Mouse (Mus musculus) forebrain, postnatal 0 days (tissue): ENCODE measurements around the gene Bag6. TPM values are rescaled to one million over a fixed set of nuclear protein-coding genes. Genes with fewer than 3 reads are reported as not detected.

Source experiments
- ATAC-seq: fragments of 200-750 bp; cut with Nextera tagmentation; 2 replicates; pipeline ENCODE4 v1.8.0; 2017; ENCODE audit warnings: mild to moderate bottlenecking, moderate library complexity
- DNase-seq: peaks from one replicate; pipeline ENCODE4 v3.0.0-alpha.2; 2015
- H3K27ac ChIP-seq: fragments of 300-500 bp; sonication (generic); 2 replicates; pipeline ENCODE4 v1.5.1; 2014; ENCODE audit warnings: low read depth, mild to moderate bottlenecking, antibody characterized with exemption, low read length, moderate library complexity, mixed read lengths
- H3K27me3 ChIP-seq: fragments of 300-500 bp; sonication (generic); 2 replicates; pipeline ENCODE4 v1.6.1; 2014; ENCODE audit warnings: mild to moderate bottlenecking, low read length, mixed read lengths; ENCODE audit not compliant: insufficient read depth
- H3K36me3 ChIP-seq: fragments of 300-500 bp; sonication (generic); 2 replicates; pipeline ENCODE4 v1.6.1; 2014; ENCODE audit warnings: mild to moderate bottlenecking, moderate library complexity; ENCODE audit not compliant: insufficient read depth
- H3K4me1 ChIP-seq: fragments of 300-500 bp; sonication (generic); 2 replicates; pipeline ENCODE4 v1.6.1; 2014; ENCODE audit warnings: antibody characterized with exemption; ENCODE audit not compliant: insufficient read depth
- H3K4me2 ChIP-seq: fragments of 300-500 bp; sonication (generic); 2 replicates; pipeline ENCODE4 v1.6.1; 2014; ENCODE audit warnings: low read depth, mild to moderate bottlenecking, moderate library complexity
- H3K4me3 ChIP-seq: fragments of 300-500 bp; sonication (generic); 2 replicates; pipeline ENCODE4 v1.5.1; 2014; ENCODE audit warnings: low read depth, low read length, mixed read lengths
- H3K9ac ChIP-seq: fragments of 300-500 bp; sonication (generic); 2 replicates; pipeline ENCODE4 v1.6.1; 2014; ENCODE audit warnings: mild to moderate bottlenecking
- H3K9me3 ChIP-seq: fragments of 300-500 bp; sonication (generic); 2 replicates; pipeline ENCODE4 v1.6.1; 2016; ENCODE audit warnings: low read length
- CTCF ChIP-seq: sonication (generic); IDR thresholded peaks from 2 replicates; pipeline ENCODE4 v1.5.1; 2016; ENCODE audit warnings: antibody characterized with exemption, control low read depth, low read depth
- WGBS: fragments of 180-500 bp; shearing (Covaris S2); extraction: QIAGEN DNeasy Blood & Tissue Kit; methylation state at CpG from one replicate; pipeline ENCODE4 v1.1.7; 2014; 5-methylcytosine and 5-hydroxymethylcytosine counted together
- polyA plus RNA-seq: library from polyadenylated mRNA; unstranded; fragments of >200 nt; fragmentation: Nextera tagmentation; extraction: Ambion mirVana; gene quantifications from 2 replicates; pipeline ENCODE4 v1.2.1, GENCODE M21; 2015
- total RNA-seq: library from RNA; depleted of rRNA; stranded (reverse); fragments of >200 nt; gene quantifications from 2 replicates; pipeline ENCODE4 v1.2.3, GENCODE M21; 2014

Bag6 gene
- total and polyA plus RNA-seq, 2 experiments from 2014 or later: 71.9 to 340 TPM

GRCm38 (mm10) chr17:35125081-35125480, 9.9 kb upstream of the Bag6 start:
- Histone ChIP-seq H3K9ac (no peak overlapping the region), H3K4me3 (no peak overlapping the region), H3K4me2 (no peak overlapping the region), H3K36me3 (peaks cover 9% of the 10 kb centered on the region; the same call in 1 of the 2 replicates), H3K4me1 (peaks cover 11% of the 10 kb centered on the region), H3K27me3 (no peaks in the 10 kb centered on the region), H3K27ac (0 out of 2 replicates have a peak overlapping the region, but pooled peaks have one; percentile 3), H3K9me3 (no peaks in the 10 kb centered on the region)
- DNase-seq: no peak
- TF ChIP-seq CTCF: no peak
- 96% methylated on average over 1 of the region's 1 CpGs for WGBS
- ATAC-seq: no peak

DNA sequence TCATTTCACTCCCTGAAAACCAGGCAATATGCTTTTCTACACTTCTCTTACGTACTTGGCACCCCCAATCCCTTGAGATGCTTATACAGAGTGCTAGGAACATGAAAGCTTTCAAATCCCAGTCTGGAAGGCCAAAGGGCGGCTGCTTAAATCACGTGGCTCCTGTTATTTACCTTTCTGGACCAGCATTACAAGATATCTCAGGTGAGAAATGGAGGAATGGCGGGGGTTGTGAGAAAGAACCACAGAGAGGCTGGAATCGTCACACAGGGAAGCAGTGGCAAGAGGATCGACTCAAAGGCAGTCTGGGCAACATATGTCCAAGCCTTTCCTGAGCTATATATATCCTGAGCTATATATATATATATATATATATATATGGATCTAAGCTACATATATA, 9.4 kb upstream of the Bag6 start:
- Histone ChIP-seq H3K36me3 (peaks cover 9% of the 10 kb centered on the region; the same call in 1 of the 2 replicates), H3K4me3 (peak overlapping the region; percentile 63), H3K27me3 (no peaks in the 10 kb centered on the region), H3K27ac (peak overlapping the region; percentile 79; the same call in 1 of the 2 replicates), H3K4me1 (peaks cover 11% of the 10 kb centered on the region), H3K9ac (peak overlapping the region; percentile 81), H3K9me3 (no peaks in the 10 kb centered on the region), H3K4me2 (peak overlapping the region; percentile 86)
- 29% methylated on average over 6 of the region's 6 CpGs for WGBS
- DNase-seq: no peak
- no peak for ATAC-seq
- TF ChIP-seq CTCF: no peak

DNA sequence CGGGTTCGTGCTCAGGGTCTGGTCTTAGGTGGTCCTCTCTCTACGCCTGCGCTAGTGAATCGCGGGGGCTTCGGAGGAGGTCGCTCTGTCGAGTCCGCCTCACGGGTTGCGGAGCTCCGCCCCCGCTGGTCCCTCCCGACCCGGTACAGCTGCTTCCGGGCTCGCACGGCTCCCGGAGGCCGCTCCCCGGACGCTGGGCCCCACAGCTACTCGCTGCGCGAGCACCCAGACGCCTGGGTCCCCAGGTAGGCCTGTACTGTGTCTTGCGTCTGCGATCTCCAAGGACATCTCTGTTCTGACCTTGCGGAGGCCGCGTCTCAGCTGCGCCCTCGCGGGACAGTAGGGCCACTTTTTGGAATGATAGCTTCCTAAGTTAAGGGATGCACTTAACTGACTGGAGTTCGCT, 8.8 kb upstream of the Bag6 start, which contains the start of gene D17H6S53E:
D17H6S53E (plus strand) TSS at position 168 of the 406 bp plus-strand sequence.
- Histone ChIP-seq H3K4me3 (peak within 1 kb of the TSS; percentile 63), H3K9me3 (no peaks in the 10 kb centered on the region), H3K4me2 (peak within 1 kb of the TSS; percentile 86), H3K27me3 (no peaks in the 10 kb centered on the region), H3K9ac (peak within 1 kb of the TSS; percentile 81), H3K4me1 (peaks cover 11% of the 10 kb centered on the region), H3K36me3 (peaks cover 9% of the 10 kb centered on the region; the same call in 1 of the 2 replicates), H3K27ac (peak within 1 kb of the TSS; percentile 79)
- DNase-seq: peak; percentile 74
- ATAC-seq: peak; percentile 26
- no peak for TF ChIP-seq CTCF
- WGBS: under 1% methylated on average over 36 of the region's 36 CpGs

DNA sequence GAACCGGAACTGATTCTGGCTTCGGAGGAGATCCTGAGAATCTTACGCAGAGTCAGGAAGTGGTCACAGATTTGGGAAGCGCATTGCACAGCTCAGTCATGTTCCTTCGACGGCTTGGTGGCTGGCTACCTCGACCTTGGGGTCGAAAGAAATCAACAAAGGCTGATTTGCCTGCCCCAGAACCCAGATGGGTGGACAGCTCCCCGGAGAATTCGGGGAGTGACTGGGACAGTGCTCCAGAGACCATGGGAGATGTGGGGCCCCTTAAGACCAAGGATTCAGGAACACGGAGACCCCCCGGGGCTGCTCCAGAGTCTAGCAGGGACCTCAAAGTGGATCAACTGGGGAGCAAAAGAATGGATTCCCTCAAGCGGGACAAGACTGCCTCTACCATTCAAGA, 8.0 kb upstream of the Bag6 start:
- Histone ChIP-seq H3K27ac (no peak overlapping the region), H3K27me3 (no peaks in the 10 kb centered on the region), H3K4me1 (peaks cover 11% of the 10 kb centered on the region), H3K4me2 (peak overlapping the region; percentile 86), H3K9ac (peak overlapping the region; percentile 81; the same call in 1 of the 2 replicates), H3K36me3 (peaks cover 9% of the 10 kb centered on the region; the same call in 1 of the 2 replicates), H3K9me3 (no peaks in the 10 kb centered on the region), H3K4me3 (peak overlapping the region; percentile 63)
- DNase-seq: no peak
- 71% methylated on average over 13 of the region's 13 CpGs for WGBS
- TF ChIP-seq CTCF: no peak
- no peak for ATAC-seq

- no peak overlapping the region for H3K9ac ChIP-seq
- no peak overlapping the region for H3K4me2 ChIP-seq
- 79% methylated on average over 11 of the region's 11 CpGs for WGBS
- no peaks in the 10 kb centered on the region for H3K9me3 ChIP-seq
- peaks cover 9% of the 10 kb centered on the region; the same call in 1 of the 2 replicates for H3K36me3 ChIP-seq
- no peak overlapping the region for H3K4me3 ChIP-seq
- ATAC-seq: no peak
- no peaks in the 10 kb centered on the region for H3K27me3 ChIP-seq
- no peak overlapping the region for H3K27ac ChIP-seq
- no peak for DNase-seq
- peaks cover 11% of the 10 kb centered on the region for H3K4me1 ChIP-seq
- no peak for TF ChIP-seq CTCF
Measured at GRCm38 (mm10) chr17:35128996-35129395, 6.0 kb upstream of the Bag6 start.

GRCm38 (mm10) chr17:35131038-35131437, 3.9 kb upstream of the Bag6 start:
- TF ChIP-seq CTCF: no peak
- DNase-seq: no peak
- no peak for ATAC-seq
- Histone ChIP-seq H3K9ac (no peak overlapping the region), H3K27ac (no peak overlapping the region), H3K27me3 (no peaks in the 10 kb centered on the region), H3K4me3 (no peak overlapping the region), H3K4me2 (no peak overlapping the region), H3K9me3 (no peaks in the 10 kb centered on the region), H3K4me1 (peaks cover 8% of the 10 kb centered on the region), H3K36me3 (no peaks in the 10 kb centered on the region)
- WGBS: 90% methylated on average over 8 of the region's 8 CpGs

GRCm38 (mm10) chr17:35131500-35132173, 3.3 kb upstream of the Bag6 start, which contains the start of gene Apom:
Gene Apom, minus strand, starts transcription at chr17:35132050.
- no peak for TF ChIP-seq CTCF
- H3K36me3 ChIP-seq: no peaks in the 10 kb centered on the region
- no peaks in the 10 kb centered on the region for H3K9me3 ChIP-seq
- H3K27me3 ChIP-seq: no peaks in the 10 kb centered on the region
- no peak within 1 kb of the TSS for H3K27ac ChIP-seq
- H3K4me2 ChIP-seq: no peak within 1 kb of the TSS
- ATAC-seq (no peak), DNase-seq (no peak)
- peaks cover 10% of the 10 kb centered on the region for H3K4me1 ChIP-seq
- H3K9ac ChIP-seq: no peak within 1 kb of the TSS
- WGBS: 82% methylated on average over 15 of the region's 15 CpGs
- H3K4me3 ChIP-seq: no peak within 1 kb of the TSS
